Mouse (Mus musculus) heart, adult 2 months (tissue): ENCODE results near the gene St7l. TPM values are rescaled to one million over a fixed set of nuclear protein-coding genes. Genes with fewer than 3 reads are reported as not detected.

Source experiments
- DNase-seq, 2 experiments: peaks; one replicate each; pipeline ENCODE4 v3.0.0; 2021
- H3K27ac ChIP-seq: fragments of 200-600 bp; 2 replicates; pipeline ENCODE4 v1.8.1; 2022
- H3K27me3 ChIP-seq: fragments of 200-500 bp; 2 replicates; pipeline ENCODE4 v1.6.1; 2012; ENCODE audit warnings: mild to moderate bottlenecking, low read length, inconsistent platforms, mixed read lengths; ENCODE audit not compliant: control insufficient read depth, insufficient read depth
- H3K36me3 ChIP-seq: fragments of 200-500 bp; 2 replicates; pipeline ENCODE4 v1.6.1; 2012; ENCODE audit warnings: low read length, inconsistent platforms; ENCODE audit not compliant: control insufficient read depth, insufficient read depth
- H3K4me1 ChIP-seq: fragments of 200-500 bp; 2 replicates; pipeline ENCODE4 v1.6.1; 2011; ENCODE audit warnings: low read length; ENCODE audit not compliant: control insufficient read depth, insufficient read depth
- H3K4me3 ChIP-seq: fragments of 200-600 bp; 2 replicates; pipeline ENCODE4 v1.8.1; 2022
- H3K79me2 ChIP-seq: fragments of 200-500 bp; replicated peaks from 2 replicates; pipeline ENCODE4 v1.6.1; 2012; ENCODE audit warnings: mild to moderate bottlenecking, inconsistent platforms, low read length, moderate library complexity, mixed read lengths; ENCODE audit not compliant: control insufficient read depth, insufficient read depth
- H3K9ac ChIP-seq: fragments of 200-500 bp; 2 replicates; pipeline ENCODE4 v1.6.1; 2012; ENCODE audit warnings: low read depth, mild to moderate bottlenecking, control low read depth, inconsistent platforms, low read length, mixed read lengths
- CTCF ChIP-seq: fragments of 200-600 bp; IDR thresholded peaks from 2 replicates; pipeline ENCODE4 v1.8.1; 2022; ENCODE audit warnings: antibody characterized with exemption, mild to moderate bottlenecking, moderate library complexity
- EP300 ChIP-seq: fragments of 200-500 bp; IDR thresholded peaks from 2 replicates; pipeline ENCODE4 v1.6.1; 2011; ENCODE audit warnings: low read depth, low read length, control low read depth; ENCODE audit not compliant: insufficient read depth
- POLR2A ChIP-seq: fragments of 200-500 bp; IDR thresholded peaks from 2 replicates; pipeline ENCODE4 v1.6.1; 2011; ENCODE audit warnings: mild to moderate bottlenecking, low read depth, low read length, control low read depth; ENCODE audit not compliant: insufficient read depth
- WGBS: fragments of 180-500 bp; shearing (Covaris S2); methylation state at CpG from one replicate; pipeline ENCODE4 v1.1.7; 2018; 5-methylcytosine and 5-hydroxymethylcytosine counted together
- intact Hi-C: fragments of 180-260 bp; cut with DNase I; formaldehyde crosslinking; loops from one replicate; pipeline ENCODE4 v1.15.1; 2025
- polyA plus RNA-seq: library from polyadenylated mRNA; depleted of rRNA; stranded (reverse); fragments of >200 nt; gene quantifications from 2 replicates; pipeline ENCODE4 v1.2.3, GENCODE M21; 2012
- total RNA-seq, 2 experiments: library from RNA; stranded (reverse); gene quantifications; 2 replicates each; pipeline ENCODE4 v1.2.3; 2021

Gene St7l
- total and polyA plus RNA-seq, 3 experiments = 3.7 to 19.3 (median 16.7) TPM

- intact Hi-C loops = no loop called here
- no peaks in the 10 kb centered on the region for H3K79me2 ChIP-seq
- no peak overlapping the region for H3K27ac ChIP-seq
- 87% methylated on average over 4 of the region's 4 CpGs for WGBS
- no peak for DNase-seq
- H3K4me3 ChIP-seq = no peak overlapping the region
- no peaks in the 10 kb centered on the region for H3K4me1 ChIP-seq
- no peaks in the 10 kb centered on the region for H3K27me3 ChIP-seq
- H3K9ac ChIP-seq = no peak overlapping the region
- TF ChIP-seq EP300 (no peak), POLR2A (no peak), CTCF (no peak)
- no peaks in the 10 kb centered on the region for H3K36me3 ChIP-seq
Measured at GRCm38 (mm10) chr3:104905389-104905788, 41.6 kb downstream of the St7l start.

GRCm38 (mm10) chr3:104906007-104906406 lies 42.2 kb downstream of the St7l start:
- Histone ChIP-seq H3K4me3 (no peak overlapping the region), H3K79me2 (no peaks in the 10 kb centered on the region), H3K27ac (no peak overlapping the region), H3K9ac (no peak overlapping the region), H3K4me1 (no peaks in the 10 kb centered on the region), H3K36me3 (no peaks in the 10 kb centered on the region), H3K27me3 (no peaks in the 10 kb centered on the region)
- TF ChIP-seq POLR2A (no peak), CTCF (no peak), EP300 (no peak)
- intact Hi-C loops = no loop called here
- WGBS = 71% methylated on average over 3 of the region's 3 CpGs
- DNase-seq = no peak

GRCm38 (mm10) chr3:104909195-104909594 lies 45.4 kb downstream of the St7l start:
- WGBS = 93% methylated on average over 6 of the region's 6 CpGs
- Histone ChIP-seq H3K27me3 (no peaks in the 10 kb centered on the region), H3K36me3 (no peaks in the 10 kb centered on the region), H3K79me2 (no peaks in the 10 kb centered on the region), H3K4me3 (no peak overlapping the region), H3K4me1 (no peaks in the 10 kb centered on the region), H3K27ac (no peak overlapping the region), H3K9ac (no peak overlapping the region)
- DNase-seq = no peak
- TF ChIP-seq CTCF (no peak), EP300 (no peak), POLR2A (no peak)
- intact Hi-C loops = no loop called here

GRCm38 (mm10) chr3:104914986-104915385 lies 51.2 kb downstream of the St7l start:
- no peak for DNase-seq
- WGBS = 73% methylated on average over 3 of the region's 3 CpGs
- Histone ChIP-seq H3K9ac (no peak overlapping the region), H3K79me2 (no peaks in the 10 kb centered on the region), H3K27me3 (no peaks in the 10 kb centered on the region), H3K27ac (no peak overlapping the region), H3K4me3 (no peak overlapping the region), H3K4me1 (no peaks in the 10 kb centered on the region), H3K36me3 (no peaks in the 10 kb centered on the region; the same call in 1 of the 2 replicates)
- TF ChIP-seq CTCF = no peak
- TF ChIP-seq POLR2A = no peak
- no peak for TF ChIP-seq EP300
- intact Hi-C loops = no loop called here

- TF ChIP-seq CTCF (no peak), EP300 (no peak), POLR2A (no peak)
- H3K4me3 ChIP-seq = no peak overlapping the region
- DNase-seq = no peak
- no peaks in the 10 kb centered on the region; the same call in 1 of the 2 replicates for H3K36me3 ChIP-seq
- no peaks in the 10 kb centered on the region for H3K27me3 ChIP-seq
- WGBS = 92% methylated on average over 6 of the region's 6 CpGs
- no peaks in the 10 kb centered on the region for H3K4me1 ChIP-seq
- no peak overlapping the region for H3K27ac ChIP-seq
- no peaks in the 10 kb centered on the region for H3K79me2 ChIP-seq
- intact Hi-C loops = no loop called here
- H3K9ac ChIP-seq = no peak overlapping the region
Measured at GRCm38 (mm10) chr3:104929385-104929784, 65.6 kb downstream of the St7l start.

- Histone ChIP-seq H3K9ac (no peak overlapping the region), H3K27ac (no peak overlapping the region), H3K4me1 (peaks cover 1% of the 10 kb centered on the region), H3K36me3 (peaks cover 4% of the 10 kb centered on the region), H3K4me3 (no peak overlapping the region), H3K79me2 (no peaks in the 10 kb centered on the region), H3K27me3 (no peaks in the 10 kb centered on the region)
- WGBS = 76% methylated on average over 2 of the region's 2 CpGs
- intact Hi-C loops = no loop called here
- DNase-seq = no peak
- TF ChIP-seq CTCF = no peak
- no peak for TF ChIP-seq EP300
Measured at GRCm38 (mm10) chr3:104937728-104938305, 74.0 kb downstream of the St7l start.
